Mouse (Mus musculus) gastrocnemius, postnatal 10 days (tissue): ENCODE results near the gene Rnf207. TPM values are rescaled to one million over a fixed set of nuclear protein-coding genes. Genes with fewer than 3 reads are reported as not detected.

Experiments
- DNase-seq: peaks from one replicate; pipeline ENCODE4 v3.0.0; 2021; ENCODE audit warnings: mixed read lengths
- total RNA-seq, 2 experiments: library from RNA; stranded (reverse); gene quantifications; 2 replicates each; pipeline ENCODE4 v1.2.3; 2021

Rnf207 gene
- total RNA-seq, 2 experiments from 2014 or later, result 0.40 TPM; not detected in 1

GRCm38 (mm10) chr4:152294188-152294929 lies 24.4 kb downstream of the Rnf207 start:
- DNase-seq, result no peak

- DNase-seq, result no peak
These were observed 26.6 kb downstream of the Rnf207 start for GRCm38 (mm10) chr4:152292102-152292765.

GRCm38 (mm10) chr4:152291562-152291961 lies 27.2 kb downstream of the Rnf207 start, which contains the start of gene Hes3:
TSS of gene Hes3 (minus strand) at chr4:152291662.
- no peak for DNase-seq

- DNase-seq, result no peak
These were observed 27.8 kb downstream of the Rnf207 start for GRCm38 (mm10) chr4:152290991-152291390.

- DNase-seq, result no peak
These were observed 28.4 kb downstream of the Rnf207 start for GRCm38 (mm10) chr4:152290385-152290784.

GRCm38 (mm10) chr4:152288398-152288945 lies 30.3 kb downstream of the Rnf207 start:
- DNase-seq, result no peak

- DNase-seq, result no peak
These were observed 31.3 kb downstream of the Rnf207 start for GRCm38 (mm10) chr4:152287317-152288120.

GRCm38 (mm10) chr4:152286887-152287286 lies 31.9 kb downstream of the Rnf207 start:
- DNase-seq, result peak; percentile 79

GRCm38 (mm10) chr4:152286183-152286582 lies 32.6 kb downstream of the Rnf207 start:
- no peak for DNase-seq

- DNase-seq, result peak; percentile 59
These were observed 33.3 kb downstream of the Rnf207 start for GRCm38 (mm10) chr4:152285505-152285904.

GRCm38 (mm10) chr4:152283186-152283950 lies 35.4 kb downstream of the Rnf207 start:
- peak; percentile 92 for DNase-seq

- DNase-seq, result no peak
These were observed 36.1 kb downstream of the Rnf207 start for GRCm38 (mm10) chr4:152282721-152283120.

GRCm38 (mm10) chr4:152281601-152282000 lies 37.2 kb downstream of the Rnf207 start:
- DNase-seq, result no peak

- DNase-seq, result no peak
These were observed 39.8 kb downstream of the Rnf207 start for GRCm38 (mm10) chr4:152278986-152279385.

GRCm38 (mm10) chr4:152277916-152278315 lies 40.9 kb downstream of the Rnf207 start:
- no peak for DNase-seq

- DNase-seq, result no peak
These were observed 42.1 kb downstream of the Rnf207 start for GRCm38 (mm10) chr4:152276389-152277347.

- DNase-seq, result no peak
These were observed 44.1 kb downstream of the Rnf207 start for GRCm38 (mm10) chr4:152274681-152275131.

- DNase-seq, result peak; percentile 63
These were observed 45.1 kb downstream of the Rnf207 start, which contains the start of gene Gpr153 for GRCm38 (mm10) chr4:152273621-152274236. TSS of gene Gpr153 (plus strand) at chr4:152274232.

GRCm38 (mm10) chr4:152273191-152273590 lies 45.6 kb downstream of the Rnf207 start:
- no peak for DNase-seq
